Mouse (Mus musculus) MEL (cell line): ENCODE results near the gene H2-Oa.

Source experiments
- CHD1 ChIP-seq: IDR thresholded peaks from 2 replicates; pipeline ENCODE4 v1.6.1; 2012; ENCODE audit warnings: low read depth, mild to moderate bottlenecking, inconsistent platforms, low read length, improper control_type of control experiment
- CTCF ChIP-seq, 3 experiments: IDR thresholded peaks in 2 of 3; conservative IDR thresholded peaks in 1 of 3; 2 replicates each; pipeline ENCODE4 v1.5.1; 2011 to 2012; ENCODE audit warnings: low read length in 3 of 3, low read depth in 2 of 3, mild to moderate bottlenecking in 2 of 3, improper control_type of control experiment in 1 of 3, inconsistent platforms in 1 of 3, mixed read lengths in 1 of 3, moderate library complexity in 1 of 3; ENCODE audit not compliant: control insufficient read depth in 1 of 3, insufficient read depth in 1 of 3, poor library complexity in 1 of 3, severe bottlenecking in 1 of 3
- ELF1 ChIP-seq: IDR thresholded peaks from 2 replicates; pipeline ENCODE4 v1.6.1; 2014; ENCODE audit warnings: low read depth, mild to moderate bottlenecking, inconsistent platforms, low read length, improper control_type of control experiment, moderate library complexity
- EP300 ChIP-seq, 2 experiments: IDR thresholded peaks; 2 replicates each; pipeline ENCODE4 v1.6.1; 2011; ENCODE audit warnings: improper control_type of control experiment in 2 of 2, low read length in 2 of 2, low read depth in 1 of 2, mild to moderate bottlenecking in 1 of 2
- GABPA ChIP-seq: IDR thresholded peaks from 2 replicates; pipeline ENCODE4 v1.6.1; 2012; ENCODE audit warnings: low read depth, mild to moderate bottlenecking, inconsistent platforms, low read length, improper control_type of control experiment, moderate library complexity
- MAX ChIP-seq: IDR thresholded peaks from 2 replicates; pipeline ENCODE4 v1.6.1; 2011; ENCODE audit warnings: low read length, improper control_type of control experiment
- MYC ChIP-seq: IDR thresholded peaks from 2 replicates; pipeline ENCODE4 v1.6.1; 2011; ENCODE audit warnings: low read depth, mild to moderate bottlenecking, low read length, improper control_type of control experiment, moderate library complexity
- POLR2A ChIP-seq, 2 experiments: IDR thresholded peaks; 2 replicates each; pipeline ENCODE4 v1.6.1; 2011 to 2012; ENCODE audit warnings: low read length in 2 of 2, mild to moderate bottlenecking in 2 of 2, control low read depth in 1 of 2, improper control_type of control experiment in 1 of 2, low read depth in 1 of 2, moderate library complexity in 1 of 2; ENCODE audit not compliant: control insufficient read depth in 1 of 2, insufficient read depth in 1 of 2, poor library complexity in 1 of 2
- POLR2AphosphoS5 ChIP-seq: IDR thresholded peaks from 2 replicates; pipeline ENCODE4 v1.6.1; 2012; ENCODE audit warnings: low read depth, borderline replicate concordance, mild to moderate bottlenecking, inconsistent platforms, low read length, moderate library complexity, mixed read lengths
- TCF12 ChIP-seq: IDR thresholded peaks from 2 replicates; pipeline ENCODE4 v1.6.1; 2014; ENCODE audit warnings: low read depth, mild to moderate bottlenecking, inconsistent platforms, low read length, improper control_type of control experiment, moderate library complexity
- USF1 ChIP-seq: IDR thresholded peaks from 2 replicates; pipeline ENCODE4 v1.6.1; 2014; ENCODE audit warnings: low read depth, mild to moderate bottlenecking, inconsistent platforms, low read length, improper control_type of control experiment, moderate library complexity

DNA sequence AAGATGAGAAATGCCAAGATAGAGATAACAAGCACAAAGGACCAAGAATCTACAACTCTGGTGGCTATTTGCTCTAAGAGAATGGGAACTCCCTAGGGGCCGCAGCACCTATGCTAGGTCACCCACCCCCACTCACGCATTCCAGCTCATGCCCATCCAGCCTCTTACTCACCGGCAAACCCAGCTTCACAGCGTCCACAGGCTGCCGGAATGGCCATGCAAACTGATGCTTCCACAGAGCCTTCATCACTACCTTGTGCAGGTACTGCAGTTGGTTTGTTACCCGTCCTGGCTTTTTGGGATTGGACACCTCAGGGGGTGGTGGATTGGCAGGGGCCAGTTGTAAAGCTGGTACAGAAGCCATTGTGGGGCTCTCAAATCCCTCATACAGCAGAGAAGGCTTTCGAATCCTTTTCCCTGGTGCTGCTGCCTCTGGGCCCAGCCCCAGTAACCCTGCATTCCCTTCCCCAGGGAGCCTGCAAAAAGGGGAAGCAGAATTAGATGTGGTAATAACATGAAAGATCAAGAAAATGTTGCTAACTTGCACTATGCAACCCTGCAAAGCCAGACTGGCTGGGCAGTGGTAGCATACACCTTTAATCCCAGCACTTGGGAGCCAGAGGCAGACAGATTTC, 24.7 kb downstream of the H2-Oa start:
- no peak for TF ChIP-seq CTCF (IDR thresholded peaks at IDR 0.05 in 2 of 3, conservative IDR thresholded peaks at IDR 0.05 in 1 of 3; ENCODE audit: control insufficient read depth in 1 of 3, insufficient read depth in 1 of 3, low read depth in 2 of 3, low read length in 3 of 3, poor library complexity in 1 of 3, severe bottlenecking in 1 of 3)
- TF ChIP-seq MYC: no peak
- no peak for TF ChIP-seq GABPA
- TF ChIP-seq USF1: no peak
- TF ChIP-seq EP300 (IDR thresholded peaks at IDR 0.05; ENCODE audit: low read depth in 1 of 2, low read length in 2 of 2): no peak
- TF ChIP-seq POLR2A (IDR thresholded peaks at IDR 0.05; ENCODE audit: control insufficient read depth in 1 of 2, insufficient read depth in 1 of 2, low read depth in 1 of 2, low read length in 2 of 2, poor library complexity in 1 of 2): peak in 1 of 2 experiments; percentile 16; a peak in 1 of 4 replicates
- no peak for TF ChIP-seq ELF1
- peak; percentile 26; the same call in 1 of the 2 replicates for TF ChIP-seq MAX
- TF ChIP-seq TCF12: no peak
- peak; percentile 95 for TF ChIP-seq CHD1
- no peak for TF ChIP-seq POLR2AphosphoS5
